Mouse (Mus musculus) lung, postnatal 0 days (tissue): ENCODE measurements around the gene Gsdme.

Experiments
- CTCF ChIP-seq: IDR thresholded peaks from 2 replicates; pipeline ENCODE4 v1.5.1; 2016; ENCODE audit warnings: antibody characterized with exemption, mild to moderate bottlenecking
- EP300 ChIP-seq: IDR thresholded peaks from 2 replicates; pipeline ENCODE4 v1.6.1; 2016; ENCODE audit warnings: antibody characterized with exemption, mild to moderate bottlenecking, control low read depth

- TF ChIP-seq CTCF (peak; percentile 96), EP300 (no peak)
Measured at GRCm38 (mm10) chr6:50304949-50305491, 41.4 kb upstream of the Gsdme start.
